Mouse (Mus musculus): Measurements from ENCODE around the gene Tmcc3.
A peak's percentile ranks its signal among the peaks of the same experiment; 100 is the strongest.
"Not testable (repeated sequence)": the region's sequence is repeated elsewhere in the genome, so short reads cannot be mapped to it uniquely, and the experiment has no call there.

The Tmcc3 gene

DNA sequence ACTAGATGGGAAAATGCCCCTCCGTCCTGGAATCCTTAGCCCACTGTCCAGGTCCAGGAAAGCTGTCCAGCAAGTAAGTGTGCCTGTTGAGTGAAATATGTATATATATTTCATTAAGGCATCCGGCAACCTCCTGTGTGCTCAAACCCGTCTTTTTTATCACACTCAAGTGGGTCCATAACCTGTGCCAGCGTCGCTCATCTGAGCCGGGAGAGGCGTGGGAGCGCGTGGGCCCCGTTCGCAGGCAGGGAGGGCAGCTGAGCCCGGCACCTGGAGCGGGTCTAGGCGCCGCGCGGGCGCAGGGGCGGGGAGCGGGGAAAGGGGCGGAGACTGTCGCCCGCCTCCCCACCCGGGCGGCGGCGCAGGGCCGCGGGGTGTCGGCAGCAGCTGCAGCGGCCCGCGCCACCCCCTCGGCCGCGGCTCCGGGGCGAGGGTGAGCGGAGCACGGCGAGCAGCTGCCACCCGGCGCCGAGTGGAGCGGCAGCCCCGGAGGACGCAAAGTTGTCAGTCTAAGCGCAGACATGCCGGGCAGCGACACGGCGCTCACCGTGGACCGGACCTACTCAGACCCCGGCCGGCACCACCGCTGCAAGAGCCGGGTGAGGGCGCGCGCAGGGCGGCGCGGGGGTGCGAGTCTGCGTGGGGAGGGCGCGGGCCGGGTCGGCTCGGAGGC, 202.9 kb downstream of the Tmcc3 start:
- DNase-seq (ENCODE audit: low read depth, low spot score) = peak; percentile 59

DNA sequence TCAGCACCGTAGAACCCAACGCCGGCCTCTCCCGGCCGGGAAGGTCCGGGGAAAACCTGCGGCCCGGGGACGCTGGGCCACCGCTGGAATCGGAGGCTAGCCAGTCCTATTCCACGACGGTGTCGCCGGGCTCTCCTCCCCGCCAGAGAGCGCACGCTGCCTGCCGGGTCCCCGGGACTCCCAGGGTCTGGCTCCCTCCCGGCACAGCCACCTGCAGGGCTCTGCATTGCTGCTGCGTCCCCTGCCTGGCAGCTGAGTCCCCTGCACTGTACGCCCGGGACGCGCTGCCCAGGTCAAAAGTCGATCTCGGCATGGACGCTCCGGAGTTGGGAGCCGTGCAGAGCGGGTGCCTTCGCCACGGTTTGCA, 203.4 kb downstream of the Tmcc3 start:
- DNase-seq (ENCODE audit: low read depth, low spot score) = peak; percentile 65

DNA sequence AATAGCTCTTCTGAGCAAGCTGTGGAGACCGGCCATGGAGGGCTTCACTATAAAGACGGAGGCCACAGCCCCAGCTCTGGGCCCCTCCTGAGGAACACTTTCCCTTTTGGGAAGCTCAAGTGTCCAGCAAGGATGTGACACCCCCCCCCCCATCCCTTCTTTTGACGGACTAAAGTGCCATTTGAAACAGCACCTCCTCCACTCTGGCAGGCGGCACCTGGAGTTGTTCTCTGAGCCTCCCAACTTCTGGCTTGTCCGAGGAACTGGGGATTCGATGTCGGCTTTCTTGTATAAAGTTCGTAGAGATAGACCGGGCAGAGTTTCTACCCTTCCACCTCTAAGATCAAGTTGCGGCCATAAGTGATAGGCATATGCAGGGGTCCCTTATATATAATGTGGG, 203.8 kb downstream of the Tmcc3 start:
- DNase-seq (ENCODE audit: low read depth, low spot score) = no peak

DNA sequence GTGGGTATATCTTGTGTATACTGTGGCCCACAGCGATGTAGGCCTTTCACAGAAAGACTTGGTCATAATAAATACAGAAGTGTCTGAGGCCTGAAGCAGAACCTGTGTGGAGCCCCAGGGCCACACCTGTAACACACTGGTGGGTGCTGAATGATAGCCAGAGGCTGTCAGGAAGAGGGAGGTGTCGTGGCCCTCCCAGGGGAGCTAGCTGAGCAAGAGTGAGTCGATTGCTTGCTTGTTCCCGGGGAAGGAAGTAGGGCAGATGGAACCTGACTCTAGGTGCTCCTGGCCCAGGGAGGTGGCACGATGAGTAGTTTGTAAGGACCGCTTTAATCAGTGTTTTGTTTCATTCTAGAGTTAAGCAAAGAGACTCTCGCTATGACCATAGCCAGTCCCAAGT, 208.1 kb downstream of the Tmcc3 start:
- no peak for DNase-seq (ENCODE audit: low read depth, low spot score)

DNA sequence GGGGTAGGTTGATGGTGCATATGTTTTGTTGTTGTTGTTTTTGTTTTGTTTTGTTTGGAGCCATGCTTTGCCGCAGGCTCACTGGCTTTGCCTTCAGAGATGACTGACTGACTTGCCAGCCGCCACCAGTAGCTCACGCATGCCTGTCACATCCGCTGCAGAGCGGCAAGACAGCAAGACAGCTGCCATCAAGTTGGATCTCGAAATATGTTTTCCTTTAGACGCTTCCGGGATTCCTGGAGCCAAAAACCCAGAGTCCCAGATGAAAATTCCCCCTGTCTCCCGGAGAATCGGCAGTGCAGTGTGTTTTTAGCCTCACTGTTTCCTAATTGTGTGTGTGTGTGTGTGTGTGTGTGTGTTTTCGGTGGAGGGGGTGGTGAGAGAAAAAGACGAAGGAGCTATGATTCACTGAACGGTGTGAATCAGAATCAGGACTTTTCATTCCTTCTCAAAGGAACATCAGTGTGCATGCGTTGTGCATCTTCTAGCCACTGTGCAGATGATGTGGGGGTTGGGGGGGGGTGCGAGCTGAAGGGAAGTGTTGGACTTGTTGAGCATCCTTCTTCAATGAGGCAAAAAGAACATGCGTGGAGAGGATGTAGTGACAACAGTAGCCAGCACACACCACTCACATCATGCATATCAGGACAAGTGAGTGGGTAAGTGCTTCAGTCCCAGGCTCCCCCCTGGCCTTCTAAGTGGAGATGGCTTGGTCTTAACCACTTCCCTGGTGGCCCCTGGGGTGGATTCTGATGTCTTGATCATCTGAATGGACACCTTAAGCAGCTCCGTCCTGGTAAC, 208.8 kb downstream of the Tmcc3 start:
- no peak for DNase-seq (ENCODE audit: low read depth, low spot score)

DNA sequence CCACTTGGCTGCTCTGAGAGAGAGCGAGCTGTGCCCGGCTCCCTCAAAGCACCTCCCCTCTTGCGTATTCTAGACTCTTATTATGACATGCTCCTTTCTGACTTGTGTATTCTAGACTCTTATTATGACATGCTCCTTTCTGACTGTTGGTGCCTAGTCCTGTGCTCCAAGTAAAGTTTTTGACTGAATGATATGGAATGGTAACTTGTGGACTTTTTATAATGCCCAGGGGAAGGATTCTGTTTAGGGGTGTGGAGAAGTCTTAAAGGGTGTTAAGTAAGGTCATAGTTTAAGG, 209.3 kb downstream of the Tmcc3 start:
- no peak for DNase-seq (ENCODE audit: low read depth, low spot score)

DNA sequence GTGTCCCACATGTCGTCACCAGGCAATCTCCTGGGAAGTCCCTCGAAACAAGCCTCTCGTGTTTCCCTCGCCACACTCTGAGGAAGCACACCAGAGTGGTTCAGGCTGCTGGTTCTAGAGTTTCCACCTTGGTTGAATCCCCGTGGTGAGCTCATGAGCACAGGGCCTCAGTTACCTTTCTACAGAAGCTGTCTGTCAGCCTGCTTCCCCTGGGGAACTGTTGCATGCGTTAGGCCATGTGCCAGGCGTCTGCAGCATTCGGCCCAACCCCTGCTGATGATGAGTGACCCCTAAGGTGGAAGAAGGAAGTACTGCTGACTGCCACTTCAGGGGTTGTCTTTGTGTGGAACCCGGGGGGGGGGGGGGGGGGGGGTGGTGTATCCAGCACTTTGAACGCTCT, 210.0 kb downstream of the Tmcc3 start:
- no peak for DNase-seq (ENCODE audit: low read depth, low spot score)

DNA sequence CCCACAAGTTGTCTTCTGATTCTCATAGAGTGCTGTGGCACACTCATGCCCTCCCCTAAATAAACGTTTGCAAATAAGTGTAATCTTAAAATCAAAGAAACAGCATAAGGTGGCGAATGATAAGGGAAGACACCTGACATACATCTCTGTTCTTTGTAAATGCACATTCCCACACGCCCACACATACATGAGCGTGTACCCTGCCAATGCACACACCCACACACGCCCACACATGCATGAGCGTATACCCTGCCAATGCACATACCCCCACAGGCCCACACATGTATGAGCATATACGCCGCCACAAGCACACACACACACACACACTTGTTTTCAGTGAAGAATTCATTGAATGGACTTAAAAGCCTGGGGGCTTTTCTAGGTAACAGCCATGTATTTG, 211.5 kb downstream of the Tmcc3 start:
- DNase-seq (ENCODE audit: low read depth, low spot score) = no peak

DNA sequence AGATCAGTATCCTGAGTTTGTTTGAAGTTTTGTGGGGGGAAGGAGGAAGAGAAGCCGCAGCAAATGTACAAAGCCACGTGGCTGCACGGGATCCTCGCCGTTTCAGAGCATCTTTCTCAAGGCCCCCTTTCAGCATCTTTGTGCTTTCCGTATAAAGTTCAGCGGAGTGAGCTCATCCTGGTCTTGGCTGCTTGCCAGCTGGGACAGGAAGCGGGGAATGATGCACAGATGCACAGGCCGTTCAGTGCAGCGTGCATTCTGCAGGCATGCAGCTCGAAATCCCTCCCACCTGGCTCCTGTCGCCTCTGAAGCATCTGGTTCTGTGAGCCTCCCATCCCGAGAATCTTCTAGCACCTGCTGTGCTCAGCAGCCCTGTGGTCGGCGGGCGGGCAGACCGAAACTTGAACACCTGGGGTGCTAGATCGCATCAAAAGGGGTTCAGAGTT, 212.0 kb downstream of the Tmcc3 start:
- DNase-seq (ENCODE audit: low read depth, low spot score) = peak; percentile 88

DNA sequence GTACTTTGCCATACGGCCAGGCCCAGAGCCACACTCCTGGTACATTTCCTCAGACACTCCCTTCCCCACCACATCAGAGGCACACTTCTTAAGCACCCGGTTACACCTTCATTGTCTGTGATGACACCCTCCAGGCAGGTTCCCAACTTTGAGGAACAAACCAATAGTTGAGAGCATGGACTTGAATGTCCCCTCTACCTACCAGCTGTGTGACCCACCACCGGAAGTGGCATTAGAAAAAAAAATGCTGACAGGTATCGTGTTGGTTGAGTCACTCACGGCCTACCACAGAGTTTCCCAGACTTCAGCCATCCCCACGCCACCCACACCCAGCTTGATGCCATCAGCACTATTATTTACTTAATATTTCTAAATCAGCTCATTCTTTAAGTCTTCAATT, 213.2 kb downstream of the Tmcc3 start:
- no peak for DNase-seq (ENCODE audit: low read depth, low spot score)

DNA sequence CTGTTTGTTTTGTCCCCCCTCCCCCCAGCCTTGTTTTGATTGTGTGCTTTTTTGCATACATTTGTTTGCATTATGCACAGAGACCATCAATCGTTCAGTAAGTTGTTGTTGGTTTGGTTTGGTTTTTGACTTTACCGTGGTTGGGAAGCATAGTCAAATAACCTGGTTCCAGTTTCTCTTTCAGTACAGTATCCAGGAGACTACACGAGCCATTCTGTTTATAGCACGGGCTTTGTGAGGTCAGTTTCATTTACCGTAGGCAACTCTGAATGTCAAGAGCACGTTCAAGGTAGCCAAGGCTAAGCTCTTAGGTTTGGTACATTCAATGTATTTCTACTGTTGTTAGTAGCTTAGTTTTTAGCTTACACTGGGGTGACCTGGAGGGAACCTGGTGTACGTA, 214.0 kb downstream of the Tmcc3 start:
- DNase-seq (ENCODE audit: low read depth, low spot score) = no peak

DNA sequence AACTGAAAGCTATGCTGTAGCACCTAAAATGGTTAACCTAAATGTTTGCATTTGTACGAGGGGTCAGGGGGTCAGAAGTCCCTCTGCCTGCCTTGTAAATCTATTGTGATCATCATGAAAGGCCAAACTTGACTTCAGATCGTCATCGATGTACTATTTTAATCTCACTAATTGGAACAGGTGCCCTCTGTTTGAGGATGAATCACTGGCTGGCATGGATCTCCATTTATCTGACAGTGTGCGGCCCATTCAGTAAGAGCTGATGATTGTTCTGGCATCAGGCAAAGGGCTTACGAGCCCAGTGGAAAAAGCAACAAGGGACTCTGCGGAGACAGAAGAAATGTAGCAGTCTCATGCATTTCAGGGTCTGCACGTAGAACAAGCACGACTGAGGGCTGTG, 215.1 kb downstream of the Tmcc3 start:
- DNase-seq (ENCODE audit: low read depth, low spot score) = no peak

DNA sequence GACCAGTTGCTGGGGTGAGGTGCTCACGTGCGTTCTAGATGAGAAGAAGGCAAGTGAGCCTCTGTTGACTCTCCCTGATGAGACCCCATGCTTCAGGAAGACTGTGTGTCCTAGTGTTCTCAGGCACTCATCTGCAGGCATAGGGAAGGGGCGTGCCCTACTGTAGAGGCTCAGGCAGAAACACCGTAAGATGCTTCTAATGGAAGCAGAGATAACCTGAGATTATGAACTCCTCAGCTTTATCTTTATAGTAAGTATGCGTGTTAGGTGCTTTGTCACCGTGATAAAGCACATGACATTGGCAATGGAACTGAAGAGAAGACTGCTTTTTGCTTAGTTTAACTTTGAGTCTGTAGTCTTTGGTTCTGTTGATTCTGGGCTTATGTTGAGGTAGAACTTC, 215.5 kb downstream of the Tmcc3 start:
- DNase-seq (ENCODE audit: low read depth, low spot score) = no peak

DNA sequence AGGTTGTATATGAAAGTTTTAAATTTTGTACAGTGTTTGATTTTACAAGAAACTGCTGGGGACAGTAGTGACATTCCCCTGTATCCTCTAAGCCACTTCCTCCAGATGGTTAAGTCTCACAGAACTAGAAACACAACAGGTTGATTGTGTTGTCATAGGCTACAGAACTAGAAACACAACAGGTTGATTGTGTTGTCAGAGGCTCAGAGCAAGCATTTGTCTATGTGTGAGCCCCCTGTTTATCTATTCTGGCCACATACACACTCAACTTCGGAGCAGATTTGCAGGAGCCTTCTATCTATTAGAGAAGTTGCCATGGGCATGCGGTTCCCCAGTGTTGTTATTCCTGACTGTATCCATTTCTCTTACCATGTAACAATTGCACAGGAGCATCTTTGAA, 218.3 kb downstream of the Tmcc3 start:
- DNase-seq (ENCODE audit: low read depth, low spot score) = no peak

DNA sequence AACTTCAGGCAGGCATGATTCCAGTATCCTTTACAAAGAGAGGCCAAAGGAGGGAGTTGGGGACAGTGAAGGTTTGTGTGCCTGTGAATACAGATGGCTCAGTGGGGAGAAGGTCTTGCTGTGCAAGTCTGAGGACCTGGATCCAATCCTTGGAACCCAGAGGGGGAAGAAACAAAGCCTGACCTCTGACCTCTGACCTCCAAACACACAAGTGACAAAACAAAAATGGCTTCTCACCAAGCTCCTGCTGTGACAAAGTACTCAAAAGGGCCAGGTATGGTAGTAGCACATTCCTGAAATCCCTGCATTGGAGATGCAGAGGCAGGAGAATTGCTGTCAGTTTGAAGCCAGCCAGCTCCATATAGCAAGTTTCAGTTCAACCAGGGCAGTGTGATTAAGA, 219.7 kb downstream of the Tmcc3 start:
- no peak for DNase-seq (ENCODE audit: low read depth, low spot score)

DNA sequence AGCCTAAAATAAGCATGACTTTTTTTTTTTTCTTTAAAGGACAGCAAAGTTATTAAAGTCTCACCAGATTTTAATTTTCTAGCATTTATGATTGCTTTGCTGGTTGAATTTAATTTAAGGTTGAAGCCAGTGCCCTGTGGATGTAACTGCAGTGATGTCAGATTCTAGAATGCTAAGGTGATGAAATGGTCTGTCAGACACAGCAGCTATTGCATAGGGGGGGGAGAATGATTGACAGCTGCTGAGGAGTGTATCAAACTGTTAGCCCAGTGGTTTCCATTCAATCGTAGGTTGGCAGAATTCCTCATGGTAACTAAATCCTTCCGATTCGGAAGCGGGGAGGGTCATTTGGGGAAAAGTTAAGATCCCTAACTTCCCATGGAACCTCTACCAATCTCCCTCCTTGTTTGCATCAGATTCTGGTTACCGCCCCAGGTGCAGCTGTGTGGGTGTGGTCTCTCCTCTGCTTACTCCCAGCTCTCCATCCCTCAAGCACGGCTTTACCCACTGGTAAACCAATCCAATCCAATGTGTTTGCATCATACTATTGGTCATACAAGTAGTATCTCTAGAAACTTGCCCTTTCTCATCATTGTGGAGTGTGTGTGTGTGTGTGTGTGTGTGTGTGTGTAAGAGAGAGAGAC, 221.5 kb downstream of the Tmcc3 start:
- DNase-seq (ENCODE audit: low read depth, low spot score) = no peak

DNA sequence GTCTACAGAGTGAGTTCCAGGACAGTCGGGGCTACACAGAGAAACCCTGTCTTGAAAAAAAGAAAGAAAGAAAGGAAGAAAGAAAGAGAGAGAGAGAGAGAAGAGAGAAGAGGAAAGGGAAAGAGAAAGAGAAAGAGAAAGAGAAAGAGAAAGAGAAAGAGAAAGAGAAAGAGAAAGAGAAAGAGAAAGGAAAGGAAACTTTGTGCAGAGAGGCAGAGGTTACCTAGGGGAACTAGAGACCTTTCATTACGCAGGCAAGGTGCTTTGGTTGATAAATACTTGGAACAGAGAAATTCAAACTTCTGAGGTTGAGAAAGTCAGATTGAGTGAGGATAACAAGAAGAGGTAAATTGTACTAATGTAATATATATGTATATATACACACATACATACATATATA, 226.9 kb downstream of the Tmcc3 start:
- not testable (repeated sequence) for DNase-seq (ENCODE audit: low read depth, low spot score)

DNA sequence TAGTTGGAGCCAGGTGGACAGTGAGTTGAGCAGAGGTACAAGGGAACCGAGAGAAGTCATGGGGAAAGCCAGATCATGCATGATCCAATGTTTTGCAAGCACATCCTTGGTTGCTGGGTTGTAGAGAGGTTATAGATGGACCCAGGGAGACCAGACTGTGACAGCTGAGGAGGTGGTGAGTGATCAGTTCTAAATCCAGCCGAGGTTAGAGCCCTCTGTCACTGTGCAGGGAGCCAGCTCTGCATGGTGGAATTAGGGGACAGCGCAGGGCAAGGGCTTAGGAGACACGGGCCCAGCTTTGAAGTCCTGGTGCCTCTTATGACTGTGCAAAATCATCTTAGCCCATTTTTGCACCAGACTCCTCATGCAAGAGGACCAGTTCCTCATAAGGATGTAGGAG, 228.5 kb downstream of the Tmcc3 start:
- DNase-seq (ENCODE audit: low read depth, low spot score) = no peak

DNA sequence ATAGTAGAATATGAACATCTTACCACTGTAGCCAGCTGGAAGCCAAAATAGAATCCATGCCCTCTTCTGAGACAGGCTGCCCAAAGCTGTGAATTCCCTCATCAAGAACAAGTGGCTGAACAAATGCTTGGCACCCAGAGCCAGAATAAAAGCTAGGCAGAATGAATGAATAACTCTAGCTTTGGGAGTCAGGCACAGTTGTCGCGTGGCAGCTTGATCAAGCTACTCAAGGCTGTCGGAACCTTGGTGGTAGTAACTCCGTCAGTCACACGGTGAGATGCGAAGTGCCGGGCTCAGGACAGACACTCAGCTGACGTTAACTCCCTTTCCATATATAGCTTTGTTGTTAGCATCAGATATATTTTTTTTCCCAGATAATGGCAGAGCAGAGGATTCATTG, 232.2 kb downstream of the Tmcc3 start:
- no peak for DNase-seq (ENCODE audit: low read depth, low spot score)

DNA sequence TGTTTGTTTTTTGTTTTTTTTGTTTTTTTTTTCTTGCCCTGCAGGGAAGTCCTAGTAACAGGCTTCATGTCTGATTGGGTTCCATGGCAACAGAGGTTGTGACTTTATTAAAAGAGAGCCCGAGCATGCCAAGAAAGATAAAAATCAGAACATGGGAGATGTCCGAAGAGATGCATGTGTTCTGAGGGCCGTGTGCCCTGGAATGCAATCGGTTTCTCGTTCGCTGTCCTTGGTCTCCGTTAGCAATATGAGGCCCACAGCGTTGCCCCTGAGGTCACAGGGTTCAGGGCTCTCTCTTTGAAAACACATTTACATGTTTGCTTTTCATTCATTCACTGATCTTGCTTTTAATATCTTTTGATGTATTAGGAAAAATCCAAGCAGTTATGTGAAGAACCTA, 233.1 kb downstream of the Tmcc3 start:
- DNase-seq (ENCODE audit: low read depth, low spot score) = no peak

DNA sequence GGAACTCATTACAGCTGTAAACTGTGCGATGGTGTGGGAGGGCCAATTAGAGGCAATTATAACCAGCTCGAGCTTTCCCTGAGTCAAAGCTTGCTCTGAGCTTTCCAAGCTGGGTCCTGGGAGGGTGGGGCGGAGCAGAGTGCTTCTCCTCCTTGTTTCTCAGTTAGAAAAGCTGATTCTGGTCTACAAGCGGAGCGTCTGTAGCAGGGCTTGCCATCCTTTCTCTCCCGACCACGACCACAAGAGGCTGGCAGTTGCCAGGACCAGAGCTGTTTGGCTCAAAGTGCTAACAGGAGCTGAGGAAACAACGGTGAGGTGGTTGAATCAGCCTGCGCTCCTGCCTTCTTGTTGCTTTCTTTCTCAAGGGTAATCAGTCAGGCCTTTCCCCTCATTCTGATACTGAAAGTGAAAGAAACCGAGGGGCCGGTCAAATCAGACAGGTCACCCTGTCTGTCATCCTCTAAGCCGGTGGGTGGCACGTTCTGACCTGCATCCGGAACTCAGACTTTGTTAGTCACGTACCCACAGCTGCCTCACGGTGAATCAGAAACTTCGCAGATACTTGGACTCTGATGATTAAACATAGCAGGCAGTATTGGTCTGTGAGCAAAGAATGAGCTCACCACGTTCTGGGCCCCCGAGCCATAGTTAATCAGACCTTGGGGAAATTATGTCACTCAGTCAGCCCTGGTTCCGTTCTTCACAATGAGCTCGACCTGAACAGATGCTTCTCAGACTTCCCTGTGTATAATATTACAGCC, 233.7 kb downstream of the Tmcc3 start:
- no peak for DNase-seq (ENCODE audit: low read depth, low spot score)

DNA sequence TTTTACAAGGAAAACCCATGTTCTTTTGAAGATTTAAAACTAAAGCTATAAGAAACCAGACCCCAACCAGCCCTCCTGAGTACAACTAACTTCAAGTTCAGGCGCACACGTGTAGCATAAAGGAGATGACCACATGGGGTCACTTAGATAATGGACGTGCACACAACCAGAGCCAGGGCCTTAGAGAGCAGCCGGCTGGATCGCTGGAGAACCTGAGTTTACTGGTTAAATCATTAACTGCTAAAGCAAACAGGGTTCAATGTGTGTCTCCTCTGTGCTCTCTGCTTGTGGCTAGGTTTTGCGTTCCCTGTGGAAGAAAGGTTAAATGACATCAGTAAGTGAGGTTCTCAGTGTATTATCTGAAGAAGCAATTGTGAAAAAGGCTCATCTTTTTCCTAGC, 234.9 kb downstream of the Tmcc3 start:
- no peak for DNase-seq (ENCODE audit: low read depth, low spot score)

All from mesoderm, embryonic 11.5 days (tissue).